Mouse (Mus musculus): ENCODE measurements around the gene Teddm1a. TPM values are rescaled to one million over a fixed set of nuclear protein-coding genes. Genes with fewer than 3 reads are reported as not detected.
A peak's percentile ranks its signal among the peaks of the same experiment; 100 is the strongest.

Gene Teddm1a
- polyA plus RNA-seq, 1 experiment from 2014 or later, result not detected

DNA sequence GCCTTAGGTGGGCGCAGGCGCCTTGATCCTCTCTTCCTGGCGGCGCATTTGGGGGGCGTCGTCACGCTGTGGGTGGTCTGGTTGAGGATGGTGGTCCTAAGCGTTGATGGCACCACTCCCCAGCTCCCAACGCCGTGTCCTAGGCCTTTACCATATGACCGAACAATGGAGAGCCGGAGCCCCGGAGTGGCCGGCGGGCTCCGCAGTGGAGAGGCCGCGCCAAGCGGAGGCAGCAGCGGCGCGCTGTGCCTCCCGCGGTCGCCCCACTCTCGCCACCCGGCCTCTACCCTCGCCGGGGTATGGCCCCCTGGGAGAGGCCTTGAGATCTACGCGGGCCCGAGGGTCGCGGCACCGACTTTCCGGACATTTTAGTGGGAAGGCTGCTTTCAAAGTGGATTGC lies 8.8 kb downstream of the Teddm1a start:
- H3K4me2 ChIP-seq, result peak overlapping the region; percentile 94
- H3K4me3 ChIP-seq (ENCODE audit: low read depth, low read length), result peak overlapping the region; percentile 93
- no peaks in the 10 kb centered on the region for H3K9me3 ChIP-seq (ENCODE audit: control insufficient read depth, low read length)
- H3K9ac ChIP-seq (ENCODE audit: low read depth, low read length), result peak overlapping the region; percentile 83
- H3K36me3 ChIP-seq (ENCODE audit: control insufficient read depth, insufficient read depth, low read length), result peaks cover 26% of the 10 kb centered on the region
- H3K27ac ChIP-seq (ENCODE audit: low read depth, low read length), result peak overlapping the region; percentile 97
- no peaks in the 10 kb centered on the region for H3K27me3 ChIP-seq (replicated peaks; ENCODE audit: control insufficient read depth, insufficient read depth, low read length)
- peak; percentile 27 for ATAC-seq (replicated peaks; ENCODE audit: low FRiP score)
- WGBS, result 0% methylated on average over 35 of the region's 36 CpGs
- H3K4me1 ChIP-seq (replicated peaks; ENCODE audit: control insufficient read depth, insufficient read depth, low read length), result peaks cover 10% of the 10 kb centered on the region
- no peak for DNase-seq (ENCODE audit: low spot score)

DNA sequence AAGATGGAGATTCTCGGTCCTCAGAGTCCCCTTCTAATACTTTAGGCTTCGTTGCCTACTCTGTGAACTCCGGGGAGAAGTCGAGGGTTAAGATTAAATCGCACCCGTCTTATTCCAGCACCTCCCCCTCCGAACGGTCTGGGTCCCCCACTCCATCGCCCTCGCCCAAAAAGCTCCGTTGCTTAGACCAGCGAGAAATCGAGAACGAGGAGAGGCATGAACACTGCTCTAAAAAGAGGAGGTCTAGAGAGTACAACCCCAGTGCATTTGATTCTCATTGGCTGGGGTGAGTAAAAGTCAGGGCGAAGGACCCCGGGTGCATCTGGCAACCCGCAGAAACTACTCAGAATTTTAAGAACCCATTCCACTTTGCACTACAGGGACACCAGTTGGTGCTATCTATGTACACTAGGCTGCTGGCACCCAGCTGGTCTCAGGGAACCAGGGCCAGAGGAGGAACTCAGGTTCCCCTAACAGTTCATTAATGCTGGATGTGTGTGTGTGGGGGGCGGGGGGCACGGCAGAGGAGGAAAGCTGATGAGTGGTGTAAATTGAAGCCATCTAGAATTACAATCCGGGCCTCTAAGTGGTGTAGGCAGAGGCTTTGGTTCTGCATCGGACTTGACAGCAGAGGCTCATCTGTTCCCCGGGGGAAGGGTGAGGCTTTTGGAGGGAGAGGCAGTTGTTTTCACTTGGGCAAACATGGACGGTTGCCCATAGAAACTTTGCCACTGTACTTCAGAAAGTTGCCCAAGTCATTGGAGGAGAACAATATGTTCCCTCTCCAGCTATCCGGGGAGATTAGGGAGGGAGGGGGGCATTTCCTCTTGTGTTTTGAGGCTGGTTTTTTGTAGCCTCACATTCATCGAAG lies 9.6 kb downstream of the Teddm1a start:
- DNase-seq (ENCODE audit: low spot score), result peak; percentile 61
- ATAC-seq (replicated peaks; ENCODE audit: low FRiP score), result no peak

GRCm38 (mm10) chr1:153903006-153903405 lies 11.5 kb downstream of the Teddm1a start:
- ATAC-seq (replicated peaks; ENCODE audit: low FRiP score), result no peak
- 94% methylated on average over 13 of the region's 13 CpGs for WGBS
- H3K4me2 ChIP-seq, result no peak overlapping the region

More for the DNA sequence above, 9.6 kb downstream of the Teddm1a start:
- Histone ChIP-seq H3K9ac (ENCODE audit: low read depth, low read length) (peak overlapping the region; percentile 83), H3K9me3 (ENCODE audit: control insufficient read depth, low read length) (no peaks in the 10 kb centered on the region), H3K27me3 (replicated peaks; ENCODE audit: control insufficient read depth, insufficient read depth, low read length) (no peaks in the 10 kb centered on the region), H3K4me1 (replicated peaks; ENCODE audit: control insufficient read depth, insufficient read depth, low read length) (peaks cover 10% of the 10 kb centered on the region), H3K27ac (ENCODE audit: low read depth, low read length) (peak overlapping the region; percentile 97), H3K4me2 (peak overlapping the region; percentile 94), H3K36me3 (ENCODE audit: control insufficient read depth, insufficient read depth, low read length) (peaks cover 31% of the 10 kb centered on the region), H3K4me3 (ENCODE audit: low read depth, low read length) (peak overlapping the region; percentile 93)
- 5% methylated on average over 25 of the region's 25 CpGs for WGBS

GRCm38 (mm10) chr1:153904236-153904635 lies 12.7 kb downstream of the Teddm1a start:
- Histone ChIP-seq H3K27ac (ENCODE audit: low read depth, low read length) (no peak overlapping the region), H3K36me3 (ENCODE audit: control insufficient read depth, insufficient read depth, low read length) (peaks cover 48% of the 10 kb centered on the region), H3K27me3 (replicated peaks; ENCODE audit: control insufficient read depth, insufficient read depth, low read length) (no peaks in the 10 kb centered on the region), H3K9ac (ENCODE audit: low read depth, low read length) (no peak overlapping the region), H3K9me3 (ENCODE audit: control insufficient read depth, low read length) (no peaks in the 10 kb centered on the region), H3K4me2 (no peak overlapping the region), H3K4me3 (ENCODE audit: low read depth, low read length) (no peak overlapping the region), H3K4me1 (replicated peaks; ENCODE audit: control insufficient read depth, insufficient read depth, low read length) (peaks cover 4% of the 10 kb centered on the region; the same call in 1 of the 2 replicates)
- ATAC-seq (replicated peaks; ENCODE audit: low FRiP score) (no peak), DNase-seq (ENCODE audit: low spot score) (no peak)
- WGBS, result 94% methylated on average over 14 of the region's 14 CpGs

More at GRCm38 (mm10) chr1:153903006-153903405, 11.5 kb downstream of the Teddm1a start:
- no peak overlapping the region for H3K4me3 ChIP-seq (ENCODE audit: low read depth, low read length)
- H3K9me3 ChIP-seq (ENCODE audit: control insufficient read depth, low read length), result no peaks in the 10 kb centered on the region
- peaks cover 43% of the 10 kb centered on the region for H3K36me3 ChIP-seq (ENCODE audit: control insufficient read depth, insufficient read depth, low read length)
- no peaks in the 10 kb centered on the region for H3K27me3 ChIP-seq (replicated peaks; ENCODE audit: control insufficient read depth, insufficient read depth, low read length)
- no peak for DNase-seq (ENCODE audit: low spot score)
- no peak overlapping the region for H3K27ac ChIP-seq (ENCODE audit: low read depth, low read length)
- no peak overlapping the region for H3K9ac ChIP-seq (ENCODE audit: low read depth, low read length)
- H3K4me1 ChIP-seq (replicated peaks; ENCODE audit: control insufficient read depth, insufficient read depth, low read length), result peaks cover 10% of the 10 kb centered on the region

DNA sequence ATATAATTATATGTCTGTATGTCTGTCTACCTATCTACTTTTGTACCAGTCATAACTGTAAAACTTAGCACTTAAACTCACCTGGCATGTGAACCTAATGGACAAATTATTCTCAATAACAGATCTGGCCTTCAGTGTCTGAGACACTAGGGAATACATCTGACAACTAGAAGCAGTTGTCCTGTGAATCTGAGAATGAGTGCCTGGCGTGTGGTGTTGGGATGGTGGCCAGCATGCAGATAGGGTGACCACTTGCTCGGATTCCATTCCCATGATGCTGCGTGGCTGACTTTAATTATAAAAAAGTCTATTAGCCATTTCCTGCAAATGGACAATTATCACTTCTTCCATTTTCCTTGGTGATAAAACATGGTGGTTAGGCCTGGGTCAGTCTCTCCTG lies 14.3 kb downstream of the Teddm1a start:
- no peak overlapping the region for H3K9ac ChIP-seq (ENCODE audit: low read depth, low read length)
- H3K27me3 ChIP-seq (replicated peaks; ENCODE audit: control insufficient read depth, insufficient read depth, low read length), result no peaks in the 10 kb centered on the region
- no peak overlapping the region for H3K4me2 ChIP-seq
- H3K4me1 ChIP-seq (replicated peaks; ENCODE audit: control insufficient read depth, insufficient read depth, low read length), result peaks cover 4% of the 10 kb centered on the region; the same call in 1 of the 2 replicates
- H3K4me3 ChIP-seq (ENCODE audit: low read depth, low read length), result no peak overlapping the region
- H3K9me3 ChIP-seq (ENCODE audit: control insufficient read depth, low read length), result no peaks in the 10 kb centered on the region
- ATAC-seq (replicated peaks; ENCODE audit: low FRiP score) (no peak), DNase-seq (ENCODE audit: low spot score) (no peak)
- peaks cover 49% of the 10 kb centered on the region for H3K36me3 ChIP-seq (ENCODE audit: control insufficient read depth, insufficient read depth, low read length)
- no peak overlapping the region for H3K27ac ChIP-seq (ENCODE audit: low read depth, low read length)
- 89% methylated on average over 3 of the region's 3 CpGs for WGBS

DNA sequence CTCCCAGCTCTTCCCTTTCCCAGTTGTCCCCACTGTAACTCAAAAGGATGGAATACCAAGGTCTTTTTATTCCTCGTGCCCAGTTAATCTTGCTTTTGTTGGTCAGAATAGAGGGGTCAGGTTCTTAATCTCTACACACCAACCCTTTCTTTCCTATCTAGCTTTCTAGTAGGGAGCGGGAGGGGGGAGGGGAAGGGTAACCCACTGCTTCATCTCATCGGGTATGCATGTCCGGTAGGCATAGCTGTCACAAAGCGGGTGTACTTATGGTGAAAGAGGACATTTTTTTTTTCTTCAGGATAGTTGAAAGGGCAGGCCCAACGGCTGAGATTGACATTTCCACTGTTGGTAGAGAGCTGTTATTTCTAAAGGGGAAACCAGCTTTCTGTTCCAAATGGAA lies 16.7 kb downstream of the Teddm1a start:
- H3K4me2 ChIP-seq, result no peak overlapping the region
- H3K9me3 ChIP-seq (ENCODE audit: control insufficient read depth, low read length), result no peaks in the 10 kb centered on the region
- no peaks in the 10 kb centered on the region for H3K27me3 ChIP-seq (replicated peaks; ENCODE audit: control insufficient read depth, insufficient read depth, low read length)
- no peaks in the 10 kb centered on the region for H3K4me1 ChIP-seq (replicated peaks; ENCODE audit: control insufficient read depth, insufficient read depth, low read length)
- peaks cover 45% of the 10 kb centered on the region for H3K36me3 ChIP-seq (ENCODE audit: control insufficient read depth, insufficient read depth, low read length)
- no peak overlapping the region for H3K9ac ChIP-seq (ENCODE audit: low read depth, low read length)
- no peak overlapping the region for H3K27ac ChIP-seq (ENCODE audit: low read depth, low read length)
- DNase-seq (ENCODE audit: low spot score) (no peak), ATAC-seq (replicated peaks; ENCODE audit: low FRiP score) (no peak)
- H3K4me3 ChIP-seq (ENCODE audit: low read depth, low read length), result no peak overlapping the region
- WGBS, result 86% methylated on average over 6 of the region's 6 CpGs

GRCm38 (mm10) chr1:153908741-153909140 lies 17.2 kb downstream of the Teddm1a start:
- ATAC-seq (replicated peaks; ENCODE audit: low FRiP score) (no peak), DNase-seq (ENCODE audit: low spot score) (no peak)
- Histone ChIP-seq H3K4me1 (replicated peaks; ENCODE audit: control insufficient read depth, insufficient read depth, low read length) (no peaks in the 10 kb centered on the region), H3K27ac (ENCODE audit: low read depth, low read length) (no peak overlapping the region), H3K27me3 (replicated peaks; ENCODE audit: control insufficient read depth, insufficient read depth, low read length) (no peaks in the 10 kb centered on the region), H3K36me3 (ENCODE audit: control insufficient read depth, insufficient read depth, low read length) (peaks cover 40% of the 10 kb centered on the region), H3K4me3 (ENCODE audit: low read depth, low read length) (no peak overlapping the region), H3K9me3 (ENCODE audit: control insufficient read depth, low read length) (no peaks in the 10 kb centered on the region), H3K9ac (ENCODE audit: low read depth, low read length) (no peak overlapping the region), H3K4me2 (no peak overlapping the region)
- WGBS, result 94% methylated on average over 4 of the region's 4 CpGs

DNA sequence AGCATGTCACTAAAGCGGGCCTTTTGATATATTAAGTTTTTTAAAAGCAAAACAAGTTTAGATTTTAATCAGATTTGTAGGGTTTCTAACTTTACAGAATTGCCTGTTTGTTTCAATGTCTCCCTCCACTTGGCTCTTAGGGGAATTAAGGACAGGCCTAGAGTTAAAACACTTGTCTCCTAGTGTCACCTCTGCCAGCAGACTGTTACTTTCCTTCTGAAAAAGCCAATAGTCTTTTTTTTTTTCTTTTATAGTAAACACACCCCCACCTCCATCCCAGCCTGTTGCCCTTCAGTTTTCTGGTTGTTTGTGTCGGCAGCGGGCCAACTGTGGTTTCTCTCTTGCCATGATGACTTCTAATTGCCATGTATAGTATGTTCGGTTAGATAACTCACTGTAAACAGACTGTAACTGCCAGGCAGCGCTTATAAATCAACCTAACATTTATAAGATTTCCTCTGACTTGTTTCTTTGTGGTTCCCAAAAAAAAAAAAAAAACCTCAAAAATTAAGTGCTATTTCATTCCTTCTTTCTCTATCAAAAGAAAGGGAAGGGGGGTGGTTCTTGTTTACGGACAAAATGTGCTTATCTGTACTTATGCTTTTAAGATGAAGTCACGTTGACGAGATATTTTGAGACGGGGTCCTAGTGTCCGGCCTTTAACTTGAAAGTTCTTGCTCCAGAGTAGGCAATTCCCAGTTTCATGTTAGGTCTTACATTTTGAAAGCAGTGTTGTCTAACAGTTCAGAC lies 17.8 kb downstream of the Teddm1a start:
- Histone ChIP-seq H3K36me3 (ENCODE audit: control insufficient read depth, insufficient read depth, low read length) (peaks cover 33% of the 10 kb centered on the region), H3K4me3 (ENCODE audit: low read depth, low read length) (no peak overlapping the region), H3K4me1 (replicated peaks; ENCODE audit: control insufficient read depth, insufficient read depth, low read length) (no peaks in the 10 kb centered on the region), H3K9ac (ENCODE audit: low read depth, low read length) (no peak overlapping the region), H3K4me2 (no peak overlapping the region), H3K27me3 (replicated peaks; ENCODE audit: control insufficient read depth, insufficient read depth, low read length) (no peaks in the 10 kb centered on the region), H3K9me3 (ENCODE audit: control insufficient read depth, low read length) (no peaks in the 10 kb centered on the region), H3K27ac (ENCODE audit: low read depth, low read length) (no peak overlapping the region)
- no peak for ATAC-seq (replicated peaks; ENCODE audit: low FRiP score)
- DNase-seq (ENCODE audit: low spot score), result no peak
- 67% methylated on average over 10 of the region's 10 CpGs for WGBS

All from liver, embryonic 11.5 days (tissue).